Mouse (Mus musculus) brain, embryonic 14.5 days (tissue): ENCODE results near the gene Teddm2.

Experiments used
- CTCF ChIP-seq: fragments of 200-500 bp; IDR thresholded peaks from 2 replicates; pipeline ENCODE4 v1.5.1; 2012; ENCODE audit warnings: inconsistent platforms, mild to moderate bottlenecking, moderate library complexity, borderline replicate concordance; ENCODE audit not compliant: insufficient read depth, insufficient read length; ENCODE audit errors: extremely low read depth
- POLR2A ChIP-seq: fragments of 200-500 bp; IDR thresholded peaks from 2 replicates; pipeline ENCODE4 v1.6.1; 2012; ENCODE audit warnings: mild to moderate bottlenecking, inconsistent platforms, borderline replicate concordance; ENCODE audit not compliant: poor library complexity, insufficient read depth, insufficient read length, severe bottlenecking; ENCODE audit errors: extremely low read depth

DNA sequence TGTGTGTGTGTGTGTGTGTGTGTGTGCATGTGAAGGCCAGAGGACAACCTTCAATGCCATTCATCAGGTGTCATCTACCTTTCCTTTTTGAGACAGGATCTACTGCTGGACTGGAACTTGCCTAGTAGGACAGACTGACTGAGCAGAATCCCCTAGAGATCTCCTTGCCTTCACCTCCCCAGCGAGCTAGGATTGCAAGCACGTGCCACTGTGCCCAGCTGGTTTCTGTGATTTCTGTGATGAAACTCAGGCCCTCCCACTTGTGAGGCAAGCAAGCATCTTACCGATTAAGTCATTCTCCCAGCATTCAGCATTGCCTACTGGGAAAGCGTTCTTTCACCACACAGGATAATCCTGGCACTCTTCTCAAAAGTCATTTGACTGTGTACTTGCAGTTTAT lies 69.3 kb downstream of the Teddm2 start:
- TF ChIP-seq POLR2A (no peak), CTCF (no peak)
